In the genomic region with DNA sequence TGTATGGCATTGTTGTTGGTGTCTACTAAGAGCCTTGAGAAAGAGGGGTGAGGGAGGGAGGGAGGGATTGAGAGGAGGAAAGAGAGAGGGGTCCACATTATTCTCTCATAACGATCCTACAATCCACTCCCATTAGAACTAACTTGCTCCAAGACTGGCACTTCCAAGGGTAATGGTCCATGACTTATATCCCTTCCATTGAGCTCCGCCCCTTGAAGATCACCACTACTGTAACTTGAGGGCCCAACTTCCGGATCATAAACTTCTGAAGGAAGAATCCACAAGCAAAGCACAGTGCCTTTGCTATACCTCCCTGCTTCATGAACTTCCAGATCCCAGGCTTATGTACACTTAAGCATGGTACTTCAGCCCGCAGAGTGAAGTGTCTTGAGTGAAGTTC, we compare ENCODE assay signal across 28 mouse cellular contexts. TPM values are rescaled to one million over a fixed set of nuclear protein-coding genes. Genes with fewer than 3 reads are reported as not detected.
"Had no signal": no experiment of that assay in that cellular context is flagged by ENCODE, and none has a peak within 500 bp of the region (broad histone marks: within the 10 kb centered on the region; RNA-seq: fewer than 3 reads in every experiment).

No protein-coding gene starts in this region.

- H3K9me3 ChIP-seq: heart, embryonic 13.5 days; heart, embryonic 15.5 days; hindbrain, embryonic 10.5 days; hindbrain, embryonic 12.5 days; intestine, embryonic 15.5 days; limb, embryonic 10.5 days; limb, embryonic 12.5 days; liver, embryonic 13.5 days; liver, embryonic 15.5 days had no signal

- ATAC-seq: hindbrain, embryonic 16.5 days; inflammation-experienced regulatory T-cells, adult 6 months; intestine, embryonic 15.5 days; intestine, postnatal 0 days; liver, postnatal 0 days had no signal

- DNase-seq: gastrocnemius, adult 2 months; gastrocnemius, postnatal 10 days; gastrocnemius, postnatal 25 days; heart, adult 2 months; heart, postnatal 14 days; heart, postnatal 4 days; kidney, adult 18-20 months; kidney, postnatal 25 days; kidney, postnatal 4 days; liver; liver, embryonic 13.5 days; liver, postnatal 0 days had no signal

- H3K4me2 ChIP-seq: heart, embryonic 11.5 days; heart, embryonic 13.5 days; heart, embryonic 15.5 days; hindbrain, embryonic 12.5 days; hindbrain, embryonic 14.5 days; intestine, embryonic 15.5 days; limb, embryonic 12.5 days; liver, embryonic 11.5 days; liver, embryonic 13.5 days; liver, embryonic 15.5 days had no signal

- H3K27me3 ChIP-seq: heart, embryonic 15.5 days; intestine, embryonic 15.5 days; limb, embryonic 12.5 days; liver, embryonic 13.5 days; liver, embryonic 15.5 days had no signal

- H3K4me3 ChIP-seq: gastrocnemius, adult 2 months; heart, adult 2 months; heart, embryonic 13.5 days; heart, embryonic 15.5 days; hindbrain, embryonic 10.5 days; hindbrain, embryonic 12.5 days; intestine, embryonic 15.5 days; layer of hippocampus, adult 2 months; left cerebral cortex, adult 2 months; limb, embryonic 10.5 days; limb, embryonic 12.5 days; liver, embryonic 13.5 days; liver, embryonic 15.5 days had no signal

- H3K9ac ChIP-seq: heart, embryonic 13.5 days; heart, embryonic 15.5 days; hindbrain, embryonic 12.5 days; hindbrain, embryonic 14.5 days; intestine, embryonic 15.5 days; limb, embryonic 12.5 days; liver, embryonic 13.5 days; liver, embryonic 15.5 days; liver, postnatal 0 days had no signal

- H3K36me3 ChIP-seq: heart, embryonic 13.5 days; heart, embryonic 15.5 days; hindbrain, embryonic 10.5 days; hindbrain, embryonic 12.5 days; intestine, embryonic 15.5 days; limb, embryonic 10.5 days; limb, embryonic 12.5 days; liver, embryonic 13.5 days; liver, embryonic 15.5 days had no signal

- H3K27ac ChIP-seq: gastrocnemius, adult 2 months; heart, adult 2 months; heart, embryonic 13.5 days; heart, embryonic 15.5 days; hindbrain, embryonic 10.5 days; hindbrain, embryonic 12.5 days; hindbrain, embryonic 14.5 days; intestine, embryonic 15.5 days; layer of hippocampus, adult 2 months; left cerebral cortex, adult 2 months; limb, embryonic 10.5 days; limb, embryonic 12.5 days; liver, embryonic 13.5 days; liver, embryonic 15.5 days had no signal

- H3K4me1 ChIP-seq: heart, embryonic 13.5 days; heart, embryonic 15.5 days; hindbrain, embryonic 10.5 days; hindbrain, embryonic 12.5 days; intestine, embryonic 15.5 days; limb, embryonic 10.5 days; limb, embryonic 12.5 days; liver, embryonic 13.5 days; liver, embryonic 15.5 days had no signal

RNA-seq across cellular contexts. Expression of a gene that starts 32.1 kb away (rescaled TPM):
- polyA plus RNA-seq: inflammation-experienced regulatory T-cells, adult 6 months; liver, embryonic 13.5 days; liver, postnatal 0 days had no signal
